Mouse (Mus musculus): ENCODE measurements around the gene Prdm2.

GRCm38 (mm10) chr4:143191783-143192182 lies 21.0 kb downstream of the Prdm2 start:
- TF ChIP-seq CTCF (IDR thresholded peaks at IDR 0.05; ENCODE audit: low read depth, low read length) (no peak), POLR2A (IDR thresholded peaks at IDR 0.05; ENCODE audit: insufficient read depth, low read length) (no peak)

All from ES-Bruce4 (cell line).